Mouse (Mus musculus) CD4-positive helper T cell, adult 2 months (primary cell): ENCODE data around the gene Rab11a.

Experiments
- DNase-seq: peaks from one replicate; pipeline ENCODE4 v3.0.0-alpha.2; 2012; ENCODE audit warnings: low read depth, missing footprints, low spot score

Gene Rab11a

GRCm38 (mm10) chr9:64696404-64696803 lies 41.2 kb downstream of the Rab11a start:
- no peak for DNase-seq

GRCm38 (mm10) chr9:64695266-64695665 lies 42.3 kb downstream of the Rab11a start:
- no peak for DNase-seq

DNA sequence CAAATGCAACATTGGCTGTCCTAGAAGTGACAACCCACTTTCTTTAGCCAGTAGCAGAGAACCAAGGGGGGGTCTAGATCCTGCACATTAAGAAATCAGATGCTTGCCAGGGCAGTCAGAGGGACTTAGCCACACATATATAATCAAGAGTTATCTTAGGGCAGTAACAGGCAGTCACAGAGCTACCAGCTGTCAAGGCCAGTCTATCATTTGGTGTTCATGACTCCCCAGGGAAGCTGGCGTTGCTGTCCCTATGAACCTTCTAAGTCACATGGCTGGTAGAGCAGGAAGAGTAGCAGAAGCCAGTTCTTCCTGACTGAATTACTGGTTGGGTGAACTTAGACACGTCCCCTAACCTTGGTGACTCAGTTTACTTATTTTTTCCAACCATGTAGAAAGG lies 44.5 kb downstream of the Rab11a start:
- DNase-seq = no peak

- no peak for DNase-seq
Measured at GRCm38 (mm10) chr9:64691176-64691575, 46.4 kb downstream of the Rab11a start.

DNA sequence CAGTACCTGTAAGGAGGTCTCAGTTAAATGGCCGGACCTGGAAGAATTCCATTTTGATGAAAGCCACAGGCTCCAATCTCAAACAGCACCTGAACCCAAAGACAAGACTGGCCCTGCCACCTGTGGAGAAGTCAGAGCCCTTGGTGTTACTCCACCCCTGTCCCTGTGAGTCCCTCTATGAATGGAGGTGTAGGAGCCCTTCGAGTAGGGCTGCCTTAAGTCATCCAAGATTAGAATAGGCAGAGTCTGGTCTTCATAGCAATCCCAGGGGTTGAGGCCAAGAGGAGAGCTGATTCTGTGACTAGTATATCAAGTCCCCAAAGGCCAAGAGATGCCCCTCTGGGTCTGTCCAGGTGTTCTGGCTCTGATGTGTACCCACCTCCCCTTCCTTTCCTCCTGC lies 46.8 kb downstream of the Rab11a start:
- DNase-seq = no peak

DNA sequence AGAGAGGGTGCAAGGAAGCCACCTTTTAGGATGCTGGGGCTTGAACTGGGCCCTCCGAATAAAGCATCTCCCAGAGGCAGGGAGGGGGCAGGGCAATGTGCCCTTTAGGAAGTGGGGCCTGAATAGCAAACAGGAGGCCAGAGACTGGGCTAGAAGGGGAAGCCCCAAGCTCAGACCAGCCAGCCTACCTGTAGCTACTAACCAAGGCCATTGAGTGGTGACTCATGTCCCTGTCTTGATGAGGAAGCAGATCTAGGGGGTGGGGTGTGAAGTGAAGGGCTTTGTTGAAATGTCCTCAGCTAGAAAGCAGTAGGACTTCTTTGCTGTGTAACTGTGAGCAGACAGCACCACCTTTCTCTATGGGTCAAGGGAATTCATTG lies 49.6 kb downstream of the Rab11a start:
- no peak for DNase-seq

- DNase-seq = no peak
Measured at GRCm38 (mm10) chr9:64687122-64688014, 50.2 kb downstream of the Rab11a start.

- DNase-seq = peak; percentile 39
Measured at GRCm38 (mm10) chr9:64671341-64672319, 65.9 kb downstream of the Rab11a start.

DNA sequence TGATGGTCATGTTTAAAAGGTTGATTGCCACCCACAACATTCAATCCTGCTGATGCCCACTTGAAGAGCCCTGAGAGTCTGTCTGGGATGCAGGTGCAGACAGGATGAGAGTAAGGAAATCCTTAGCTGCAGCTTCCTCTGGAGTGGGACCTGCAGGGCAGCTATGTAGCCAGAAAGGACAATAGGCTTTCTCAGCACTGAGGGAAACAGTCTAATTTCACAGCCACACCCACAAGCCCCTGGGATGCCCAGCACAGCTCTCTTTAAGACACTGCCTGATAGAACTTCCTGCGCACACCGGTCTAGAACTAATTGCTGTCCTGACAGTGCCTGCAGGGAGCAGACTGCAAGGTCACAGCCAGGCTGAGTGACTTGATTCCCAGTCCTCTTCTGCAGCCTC lies 69.6 kb downstream of the Rab11a start:
- DNase-seq = no peak

DNA sequence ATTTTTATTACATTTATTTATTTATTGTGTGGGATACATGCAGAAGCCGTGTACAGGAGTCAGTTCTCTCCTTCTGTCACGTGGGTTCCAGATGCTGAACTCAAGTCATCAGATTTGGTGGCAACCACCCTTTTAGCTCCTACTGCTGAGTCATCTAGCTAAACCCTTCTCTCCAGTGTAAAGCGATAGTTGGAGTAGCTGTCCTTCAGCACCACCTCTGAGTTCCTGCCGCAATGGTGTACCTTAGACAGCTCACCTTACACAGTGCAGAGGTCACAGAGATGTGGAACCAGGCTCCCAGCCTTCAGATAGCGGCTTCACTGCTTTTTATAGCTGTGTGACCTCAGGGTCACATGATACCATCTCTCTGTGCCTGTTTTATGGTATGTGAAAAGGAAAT lies 70.0 kb downstream of the Rab11a start:
- peak; percentile 17 for DNase-seq

DNA sequence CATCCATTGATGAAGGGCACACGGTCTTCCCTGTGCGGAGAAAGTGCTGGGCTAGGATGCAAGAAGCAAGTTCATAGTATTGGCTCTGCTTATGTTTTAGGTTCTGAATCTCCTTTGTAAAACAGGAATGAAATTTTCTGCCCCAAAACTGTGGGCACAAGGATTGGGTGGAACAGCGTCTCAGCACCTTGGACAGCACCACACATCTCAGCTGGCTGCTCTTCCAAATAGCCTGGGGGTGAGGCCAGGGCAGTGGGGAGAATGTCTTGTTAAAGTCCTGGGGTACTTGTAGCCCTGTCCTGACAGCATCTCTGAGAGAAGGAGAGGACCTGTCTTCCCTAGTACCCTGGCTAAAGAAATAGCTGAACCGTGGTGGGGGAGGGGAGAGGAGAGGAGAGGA lies 71.0 kb downstream of the Rab11a start:
- DNase-seq = peak; percentile 6
